Mouse (Mus musculus) B cell, adult 2 months (primary cell): ENCODE results near the gene Thbs3.

Experiments
- DNase-seq, 2 experiments: peaks; one replicate each; pipeline ENCODE4 v3.0.0; 2022

The Thbs3 gene

GRCm38 (mm10) chr3:89214681-89215411, at the start of gene Thbs3:
Gene Thbs3, plus strand, starts transcription at chr3:89215180.
- DNase-seq = peak in 1 of 2 experiments; percentile 26

- no peak for DNase-seq
Measured at GRCm38 (mm10) chr3:89165268-89165870, 49.6 kb upstream of the Thbs3 start.

- no peak for DNase-seq
Measured at GRCm38 (mm10) chr3:89166945-89167344, 48.0 kb upstream of the Thbs3 start.

GRCm38 (mm10) chr3:89174844-89175243, 40.1 kb upstream of the Thbs3 start:
- DNase-seq = no peak

GRCm38 (mm10) chr3:89175544-89175943, 39.4 kb upstream of the Thbs3 start:
- no peak for DNase-seq

GRCm38 (mm10) chr3:89176421-89176820, 38.6 kb upstream of the Thbs3 start:
- no peak for DNase-seq

GRCm38 (mm10) chr3:89177242-89178106, 37.5 kb upstream of the Thbs3 start, which contains the start of gene Scamp3:
Gene Scamp3, plus strand, starts transcription at chr3:89177473.
- DNase-seq = peak; percentile 77 to 78

- DNase-seq = no peak
Measured at GRCm38 (mm10) chr3:89178107-89178385, 36.9 kb upstream of the Thbs3 start.

- no peak for DNase-seq
Measured at GRCm38 (mm10) chr3:89179056-89179455, 35.9 kb upstream of the Thbs3 start.

GRCm38 (mm10) chr3:89181749-89182500, 33.1 kb upstream of the Thbs3 start:
- DNase-seq = no peak

- DNase-seq = no peak
Measured at GRCm38 (mm10) chr3:89182531-89183057, 32.4 kb upstream of the Thbs3 start.

GRCm38 (mm10) chr3:89183058-89183958, 31.7 kb upstream of the Thbs3 start, which contains the start of gene Fam189b:
Gene Fam189b, plus strand, starts transcription at chr3:89183143.
- DNase-seq = peak in 1 of 2 experiments; percentile 27

- no peak for DNase-seq
Measured at GRCm38 (mm10) chr3:89183959-89184315, 31.0 kb upstream of the Thbs3 start.

- peak; percentile 28 to 33 for DNase-seq
Measured at GRCm38 (mm10) chr3:89187197-89187596, 27.8 kb upstream of the Thbs3 start.

GRCm38 (mm10) chr3:89187690-89188477, 27.1 kb upstream of the Thbs3 start:
- DNase-seq = peak; percentile 26 to 35

- peak; percentile 29 for DNase-seq
Measured at GRCm38 (mm10) chr3:89188478-89188875, 26.5 kb upstream of the Thbs3 start.

- DNase-seq = peak in 1 of 2 experiments; percentile 27
Measured at GRCm38 (mm10) chr3:89190436-89190835, 24.5 kb upstream of the Thbs3 start.

GRCm38 (mm10) chr3:89193351-89193750, 21.6 kb upstream of the Thbs3 start:
- DNase-seq = no peak

GRCm38 (mm10) chr3:89193853-89194252, 21.1 kb upstream of the Thbs3 start:
- DNase-seq = peak; percentile 55 to 62
